Comparison of ENCODE assay signal across 26 mouse cellular contexts in the genomic region with DNA sequence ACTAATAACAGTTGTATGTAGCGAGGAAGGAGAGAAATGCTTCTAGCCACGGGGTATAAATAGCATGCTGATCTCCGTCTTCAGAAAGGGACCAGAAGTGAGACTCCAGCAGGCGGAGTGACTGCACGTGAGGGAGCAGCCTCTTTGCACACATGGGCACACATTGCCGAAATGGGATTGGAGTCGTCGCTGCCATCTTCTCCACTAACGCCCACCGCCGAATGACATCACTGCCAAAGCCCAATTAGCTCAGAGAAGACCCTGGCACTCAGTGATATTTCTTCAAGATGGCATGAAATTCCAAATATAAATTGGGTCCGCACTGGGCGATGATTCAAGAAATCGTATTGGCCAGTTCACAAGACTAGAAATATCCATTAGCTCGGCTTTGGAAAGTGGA.
DNase-seq lines count a peak whose midpoint lies in the region; ATAC-seq and TF ChIP-seq lines count a peak whose summit lies in the region.
"Had no signal": no experiment of that assay in that cellular context is flagged by ENCODE, and none has a peak within 500 bp of the region (broad histone marks: within the 10 kb centered on the region; RNA-seq: fewer than 3 reads in every experiment).

No protein-coding gene starts in this region.

- WGBS in lung, adult 2 months, result 84% methylated on average over 15 of the region's 15 CpGs

- no peak for TF ChIP-seq CTCF in left cerebral cortex, adult 2 months (IDR thresholded peaks at IDR 0.05)
- no peak for TF ChIP-seq CTCF in lung, adult 2 months (IDR thresholded peaks at IDR 0.05; ENCODE audit: insufficient read depth, low read length)

- no peak overlapping the region for H3K4me3 ChIP-seq in left cerebral cortex, adult 2 months
- no peak overlapping the region for H3K4me3 ChIP-seq in lung, adult 2 months (replicated peaks; ENCODE audit: extremely low read depth, low read depth, low read length)
- H3K4me3 ChIP-seq: heart, embryonic 10.5 days; layer of hippocampus, adult 2 months; lung, embryonic 15.5 days; megakaryocyte, embryonic 14.5 days; neural tube, embryonic 12.5 days had no signal

- TF ChIP-seq POLR2A in lung, adult 2 months (IDR thresholded peaks at IDR 0.05; ENCODE audit: borderline replicate concordance, extremely low read depth, low read depth, low read length), result no peak

- H3K27ac ChIP-seq in left cerebral cortex, adult 2 months, result no peak overlapping the region
- H3K27ac ChIP-seq: heart, embryonic 10.5 days; layer of hippocampus, adult 2 months; liver, embryonic 14.5 days; lung, embryonic 15.5 days; neural tube, embryonic 12.5 days had no signal

- intact Hi-C loops in left cerebral cortex, postnatal 25 days (cut with DNase I), result loop anchor here (5.0 to 10.0 kb wide), 2 partner anchors 218 to 299 kb away; no protein-coding TSS in a partner anchor
- intact Hi-C loops in left cerebral cortex, adult 2 months (cut with DNase I), result loop anchor here (5.0 kb wide), 2 partner anchors 58 to 217 kb away; no protein-coding TSS in a partner anchor

- no peak for ATAC-seq in frontal cortex, adult (ENCODE audit: low TSS enrichment)
- ATAC-seq: CD4-positive, CD25-positive, alpha-beta regulatory T cell, adult 4 months; hindbrain, embryonic 16.5 days; intestine, embryonic 16.5 days had no signal

- peak; percentile 15 to 27 for DNase-seq in cerebellum, postnatal 25 days
- DNase-seq in cerebellum, adult 8-10 months, result no peak
- DNase-seq in frontal cortex, postnatal 14 days (ENCODE audit: low spot score in 2 of 2), result peak; percentile 6 to 35
- DNase-seq in left cerebral cortex, postnatal 25 days (ENCODE audit: low spot score in 2 of 2), result peak; percentile 17 to 41
- no peak for DNase-seq in left cerebral cortex, adult 2 months (ENCODE audit: extremely low spot score in 1 of 2, low spot score in 2 of 2)
- peak; percentile 33 for DNase-seq in right cerebral cortex, postnatal 25 days
- DNase-seq in lung, adult 2 months, result no peak
- DNase-seq: adrenal gland, adult 2 months; cerebellum, adult 9-10 months; gastrocnemius, postnatal 10 days; kidney, adult 9 months; kidney, postnatal 14 days; lung, postnatal 36 days; midbrain, embryonic 14.5 days; thymus, adult 18-20 months; thymus, postnatal 36 days had no signal

- no peaks in the 10 kb centered on the region for H3K4me1 ChIP-seq in lung, adult 2 months (ENCODE audit: control insufficient read depth, insufficient read depth, low read length)
- H3K4me1 ChIP-seq: heart, embryonic 10.5 days; lung, embryonic 15.5 days; megakaryocyte, embryonic 14.5 days; neural tube, embryonic 12.5 days had no signal

Comparison
In these comparisons a context has a peak if more than half of its experiments do, and no peak if none do; other contexts are left out.
1. DNase-seq: peak in cerebellum, postnatal 25 days (2 of 2), frontal cortex, postnatal 14 days (2 of 2), left cerebral cortex, postnatal 25 days (2 of 2) and right cerebral cortex, postnatal 25 days (single experiment); none in cerebellum, adult 8-10 months (single experiment), left cerebral cortex, adult 2 months (0 of 2) and lung, adult 2 months (single experiment).